Mouse (Mus musculus) ES-E14 (cell line): ENCODE data around the gene Osbpl6. TPM values are rescaled to one million over a fixed set of nuclear protein-coding genes. Genes with fewer than 3 reads are reported as not detected.
"Not testable (repeated sequence)": the region's sequence is repeated elsewhere in the genome, so short reads cannot be mapped to it uniquely, and the experiment has no call there.

Experiments used
- DNase-seq: peaks from one replicate; pipeline ENCODE4 v3.0.0-alpha.2; 2013; ENCODE audit warnings: low read depth, low spot score
- H3K27ac ChIP-seq: 2 replicates; pipeline ENCODE4 v1.5.1; 2012; ENCODE audit warnings: low read depth, mild to moderate bottlenecking, low read length, moderate library complexity, mixed read lengths; ENCODE audit not compliant: poor library complexity, insufficient read depth, severe bottlenecking
- H3K36me3 ChIP-seq: 2 replicates; pipeline ENCODE4 v1.6.1; 2012; ENCODE audit warnings: mild to moderate bottlenecking, low read length, moderate library complexity, mixed read lengths; ENCODE audit not compliant: control insufficient read depth, poor library complexity, insufficient read depth, severe bottlenecking
- H3K4me1 ChIP-seq, 2 experiments: fragments of 150-350 bp in 1 of 2; sonication (generic) in 1 of 2; 2 replicates each; pipeline ENCODE4 v1.6.1; 2012; ENCODE audit warnings: low read length in 2 of 2, mild to moderate bottlenecking in 1 of 2, mixed read lengths in 1 of 2; ENCODE audit not compliant: control insufficient read depth in 2 of 2, insufficient read depth in 2 of 2, poor library complexity in 1 of 2
- H3K4me3 ChIP-seq, 2 experiments: fragments of 150-350 bp in 1 of 2; sonication (generic) in 1 of 2; 2 replicates each; pipeline ENCODE4 v1.5.1; 2012; ENCODE audit warnings: low read length in 2 of 2, low read depth in 1 of 2, mild to moderate bottlenecking in 1 of 2, mixed read lengths in 1 of 2; ENCODE audit not compliant: insufficient read depth in 1 of 2, poor library complexity in 1 of 2, severe bottlenecking in 1 of 2
- H3K9ac ChIP-seq: 2 replicates; pipeline ENCODE4 v1.6.1; 2012; ENCODE audit warnings: low read depth, mild to moderate bottlenecking, low read length, mixed read lengths; ENCODE audit not compliant: poor library complexity, insufficient read depth, severe bottlenecking
- H3K9me3 ChIP-seq: fragments of 150-350 bp; sonication (generic); 2 replicates; pipeline ENCODE4 v1.6.1; 2012; ENCODE audit warnings: low read depth, mild to moderate bottlenecking, low read length; ENCODE audit not compliant: control insufficient read depth, insufficient read depth
- CHD2 ChIP-seq: IDR thresholded peaks from 2 replicates; pipeline ENCODE4 v1.6.1; 2014; ENCODE audit warnings: mild to moderate bottlenecking, low read depth, low read length, inconsistent platforms
- HCFC1 ChIP-seq: IDR thresholded peaks from 2 replicates; pipeline ENCODE4 v1.6.1; 2012; ENCODE audit warnings: low read length, inconsistent platforms, borderline replicate concordance; ENCODE audit not compliant: insufficient read depth
- MAFK ChIP-seq: IDR thresholded peaks from 2 replicates; pipeline ENCODE4 v1.6.1; 2014; ENCODE audit warnings: mild to moderate bottlenecking, low read depth, low read length, inconsistent platforms; ENCODE audit not compliant: insufficient read depth
- ZC3H11A ChIP-seq: IDR thresholded peaks from 2 replicates; pipeline ENCODE4 v1.6.1; 2012; ENCODE audit warnings: low read depth, mild to moderate bottlenecking, inconsistent platforms, low read length, borderline replicate concordance
- ZNF384 ChIP-seq: IDR thresholded peaks from 2 replicates; pipeline ENCODE4 v1.6.1; 2012; ENCODE audit warnings: low read depth, low read length, inconsistent platforms
- in situ Hi-C, 2 experiments: fragments of 600-800 bp; cut with MboI; formaldehyde crosslinking; loops; one replicate each; pipeline ENCODE4 v1.15.1; 2025; ENCODE audit warnings: low sequenced_read_pairs in 2 of 2, inconsistent platforms in 1 of 2; ENCODE audit not compliant: unreplicated experiment in 2 of 2
- total RNA-seq: library from RNA; depleted of rRNA; stranded (reverse); fragments of 300-350 nt; gene quantifications from 2 replicates; pipeline ENCODE4 v1.2.3, GENCODE M21; 2012

The Osbpl6 gene
- total RNA-seq, 1 experiment = 0.45 TPM

DNA sequence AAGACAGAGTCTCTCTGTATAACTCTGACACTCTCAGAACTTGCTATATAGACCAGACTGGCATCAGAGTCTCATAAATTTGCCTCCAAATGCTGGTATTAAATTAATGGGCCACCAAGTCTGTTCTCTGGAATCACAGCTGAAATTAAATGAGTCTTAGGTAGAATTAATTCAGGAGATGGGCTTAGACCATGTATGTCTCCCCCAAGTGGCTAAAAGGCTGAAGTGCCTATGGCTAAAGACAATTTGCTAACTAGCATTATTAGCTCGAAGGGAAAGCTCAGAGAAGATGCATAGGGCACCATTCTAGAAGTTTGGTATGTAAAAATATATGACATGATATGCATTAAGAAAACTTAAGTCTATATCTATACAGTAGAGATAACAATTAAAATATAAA, 211.8 kb downstream of the Osbpl6 start:
- DNase-seq = peak; percentile 9
- no peaks in the 10 kb centered on the region for H3K9me3 ChIP-seq
- in situ Hi-C loops = no loop called here
- TF ChIP-seq ZC3H11A = 0 out of 2 replicates have a peak, but pooled peaks have one; percentile 21
- TF ChIP-seq MAFK = no peak
- no peak for TF ChIP-seq HCFC1
- H3K9ac ChIP-seq = no peak overlapping the region
- no peak overlapping the region for H3K4me3 ChIP-seq
- no peaks in the 10 kb centered on the region for H3K4me1 ChIP-seq
- H3K36me3 ChIP-seq = no peaks in the 10 kb centered on the region
- H3K27ac ChIP-seq = no peak overlapping the region

DNA sequence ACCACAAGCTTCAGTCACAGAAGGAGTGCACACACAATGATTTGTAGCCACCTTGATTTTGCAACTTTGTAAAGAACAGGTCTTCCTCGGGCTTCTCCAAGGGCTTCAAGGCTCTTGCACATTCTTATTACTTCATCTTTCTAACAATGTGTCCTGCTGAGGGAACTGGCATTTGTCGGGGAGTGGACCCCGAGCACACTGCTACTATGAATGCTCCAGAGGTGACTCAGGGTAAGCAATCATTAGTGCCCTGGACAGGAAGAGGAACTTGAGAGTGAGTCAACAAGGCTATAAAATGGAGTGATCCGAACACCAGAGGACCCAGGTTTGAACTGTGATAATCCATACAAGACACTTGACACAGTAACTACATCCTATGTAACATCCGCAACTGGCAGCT, 213.9 kb downstream of the Osbpl6 start:
- Histone ChIP-seq H3K9ac (no peak overlapping the region), H3K36me3 (no peaks in the 10 kb centered on the region), H3K4me1 (no peaks in the 10 kb centered on the region), H3K9me3 (no peaks in the 10 kb centered on the region), H3K27ac (no peak overlapping the region), H3K4me3 (no peak overlapping the region)
- DNase-seq = no peak
- in situ Hi-C loops = no loop called here
- TF ChIP-seq MAFK (no peak), CHD2 (no peak), ZC3H11A (no peak), HCFC1 (no peak), ZNF384 (no peak)

DNA sequence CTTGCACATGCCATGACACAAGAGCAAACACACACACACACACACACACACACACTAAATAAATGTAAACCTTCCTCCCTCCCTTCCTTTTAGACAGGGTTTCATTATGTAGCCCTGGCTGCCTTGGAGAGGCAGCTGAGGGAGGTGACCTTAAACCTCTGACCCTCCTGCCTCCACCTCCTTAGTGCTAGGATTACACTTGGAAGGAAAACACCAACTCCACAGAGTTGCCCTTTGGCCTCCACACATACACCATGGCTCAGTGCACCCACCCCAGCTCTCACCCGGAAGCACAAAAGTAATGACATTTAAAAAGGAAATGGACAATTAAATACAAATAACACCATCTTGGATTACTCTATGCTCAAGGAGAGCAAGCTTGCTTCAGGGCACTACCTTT, 215.4 kb downstream of the Osbpl6 start:
- no peak overlapping the region for H3K27ac ChIP-seq
- H3K4me3 ChIP-seq = no peak overlapping the region
- no peaks in the 10 kb centered on the region for H3K9me3 ChIP-seq
- H3K36me3 ChIP-seq = no peaks in the 10 kb centered on the region
- in situ Hi-C loops = no loop called here
- no peak for DNase-seq
- H3K4me1 ChIP-seq = no peaks in the 10 kb centered on the region
- no peak overlapping the region for H3K9ac ChIP-seq
- TF ChIP-seq ZNF384 = no peak
- no peak for TF ChIP-seq ZC3H11A
- TF ChIP-seq MAFK = no peak
- no peak for TF ChIP-seq CHD2
- TF ChIP-seq HCFC1 = no peak

DNA sequence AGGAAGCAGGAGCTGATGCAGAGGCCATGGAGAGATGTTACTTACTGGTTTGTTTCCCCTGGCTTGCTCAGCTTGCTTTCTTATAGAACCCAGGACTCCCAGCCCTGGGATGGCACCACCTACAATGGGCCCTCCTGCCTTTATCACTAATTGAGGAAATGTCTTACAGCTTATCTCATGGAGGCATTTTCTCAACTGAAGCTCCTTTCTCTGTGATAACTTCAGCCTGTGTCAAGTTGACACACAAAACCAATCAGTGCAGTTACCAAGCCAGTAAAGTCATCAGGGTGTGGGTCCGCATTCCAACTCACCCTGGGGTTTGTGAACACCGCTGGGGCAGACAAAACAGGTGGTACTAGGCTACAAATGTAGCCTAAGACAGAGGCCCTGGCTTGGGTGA, 216.0 kb downstream of the Osbpl6 start:
- H3K36me3 ChIP-seq, in situ Hi-C loops, DNase-seq, H3K27ac ChIP-seq, H3K4me1 ChIP-seq, H3K9ac ChIP-seq, H3K9me3 ChIP-seq, H3K4me3 ChIP-seq: not testable (repeated sequence)

DNA sequence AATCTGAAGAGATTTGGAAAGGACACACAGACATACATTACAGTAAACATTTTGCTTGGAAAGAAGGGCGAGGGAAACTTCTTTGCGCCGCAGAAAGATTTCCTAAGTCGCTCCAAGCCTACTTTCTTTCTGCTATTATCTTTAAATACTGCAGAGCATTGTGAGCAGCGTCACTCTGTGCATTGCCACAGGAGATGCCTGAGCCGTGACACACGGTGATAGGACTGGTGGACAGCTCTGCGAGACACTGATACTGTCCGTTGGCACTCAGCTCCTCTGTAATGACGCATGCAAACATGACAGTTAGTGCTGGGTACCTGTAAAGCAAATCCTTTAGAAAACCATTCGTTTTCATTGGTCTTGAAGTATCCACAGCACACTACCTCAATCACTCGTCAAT, 224.0 kb downstream of the Osbpl6 start:
- in situ Hi-C loops = no loop called here
- no peak overlapping the region for H3K9ac ChIP-seq
- H3K4me3 ChIP-seq = no peak overlapping the region
- H3K4me1 ChIP-seq = no peaks in the 10 kb centered on the region
- no peaks in the 10 kb centered on the region for H3K36me3 ChIP-seq
- no peak for DNase-seq
- H3K9me3 ChIP-seq = no peaks in the 10 kb centered on the region
- TF ChIP-seq CHD2 (no peak), ZC3H11A (no peak), HCFC1 (no peak), ZNF384 (no peak)
- H3K27ac ChIP-seq = no peak overlapping the region
